Mouse (Mus musculus) WW6 (cell line): ENCODE data around the gene Epha6.

ENCODE experiments used
- DNase-seq: peaks from one replicate; pipeline ENCODE4 v3.0.0-alpha.2; 2013; ENCODE audit warnings: low read depth, low spot score

Gene Epha6

DNA sequence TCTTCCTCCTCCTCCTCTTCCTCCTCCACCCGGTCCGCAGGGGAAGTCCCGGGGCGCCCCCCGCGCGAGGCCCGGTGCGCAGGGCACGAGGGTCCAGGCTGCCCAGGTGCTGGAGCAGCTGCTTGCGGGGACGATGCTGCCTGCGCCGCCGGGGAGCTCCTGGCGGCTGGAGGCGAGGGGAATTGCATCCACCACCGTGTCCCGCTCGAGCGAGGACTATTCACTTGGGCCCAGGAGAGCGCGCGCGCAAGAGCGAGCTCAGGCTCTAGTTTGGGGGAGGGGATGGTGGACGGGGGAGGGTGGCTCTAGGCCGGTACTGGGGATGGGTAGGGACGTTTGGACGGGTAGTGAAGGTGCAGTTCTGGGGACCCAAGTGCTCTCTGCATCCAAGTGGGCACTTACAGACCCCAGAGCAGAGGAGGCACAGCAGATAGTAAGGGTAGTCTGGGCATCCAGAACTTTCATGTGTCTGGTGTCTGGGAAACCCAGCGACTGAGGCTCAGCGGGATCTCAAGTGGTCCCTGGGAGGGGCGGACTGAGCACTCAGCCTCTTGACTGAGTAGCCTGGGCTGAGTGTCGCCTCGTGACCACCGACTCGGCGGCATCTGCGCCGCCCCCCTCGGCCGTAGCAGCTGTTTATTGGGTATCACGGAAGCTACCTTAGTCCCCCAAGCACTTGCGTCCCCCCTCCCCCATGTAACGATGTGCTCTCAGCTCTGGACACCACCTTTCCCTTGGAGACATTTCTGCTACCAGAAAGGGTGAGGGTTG is at the start of gene Epha6:
Epha6 (minus strand) TSS at position 471 of the 771 bp plus-strand sequence.
- no peak for DNase-seq

GRCm38 (mm10) chr16:60651716-60652115 is 46.4 kb upstream of the Epha6 start:
- no peak for DNase-seq

DNA sequence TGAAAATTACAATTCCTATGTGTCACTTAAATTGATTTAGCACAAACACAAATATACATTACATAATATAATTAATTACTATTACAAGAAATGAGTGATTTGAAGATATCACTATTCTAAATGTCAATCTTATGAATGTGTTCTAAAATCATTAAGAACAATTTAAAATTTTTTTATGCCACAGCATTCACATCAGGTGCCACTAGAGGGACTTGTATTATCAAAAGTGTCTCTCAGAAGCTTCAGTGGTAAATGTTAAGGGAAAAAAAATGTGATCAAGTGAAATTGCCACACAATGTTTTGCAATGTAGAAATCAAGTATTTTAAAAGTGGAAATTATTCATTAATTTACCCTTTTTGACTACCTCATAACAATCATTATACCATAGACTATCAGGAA is 22.8 kb upstream of the Epha6 start:
- no peak for DNase-seq

- DNase-seq, result no peak
These were observed 677 bp upstream of the Epha6 start for GRCm38 (mm10) chr16:60605832-60606583.

DNA sequence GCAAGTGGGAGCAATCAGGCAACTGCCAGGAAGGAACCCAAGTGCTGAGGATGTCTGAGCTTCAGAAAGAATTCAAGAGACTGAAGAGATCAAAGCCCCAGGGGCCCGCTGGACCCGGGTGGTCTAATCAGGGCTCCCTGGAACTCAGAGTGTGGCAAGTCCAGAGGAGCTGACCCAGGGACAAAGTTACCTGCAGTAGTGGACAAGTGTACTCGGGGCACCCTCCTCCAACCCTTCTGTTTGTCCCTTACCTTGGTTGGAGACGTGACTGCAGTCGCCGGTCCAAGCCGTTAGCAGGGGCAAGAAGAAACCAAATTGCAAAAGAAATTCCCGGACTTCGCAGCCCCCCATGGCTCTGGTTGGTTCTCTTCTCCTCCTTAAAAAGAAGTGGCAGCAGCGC is 718 bp downstream of the Epha6 start:
- no peak for DNase-seq

DNA sequence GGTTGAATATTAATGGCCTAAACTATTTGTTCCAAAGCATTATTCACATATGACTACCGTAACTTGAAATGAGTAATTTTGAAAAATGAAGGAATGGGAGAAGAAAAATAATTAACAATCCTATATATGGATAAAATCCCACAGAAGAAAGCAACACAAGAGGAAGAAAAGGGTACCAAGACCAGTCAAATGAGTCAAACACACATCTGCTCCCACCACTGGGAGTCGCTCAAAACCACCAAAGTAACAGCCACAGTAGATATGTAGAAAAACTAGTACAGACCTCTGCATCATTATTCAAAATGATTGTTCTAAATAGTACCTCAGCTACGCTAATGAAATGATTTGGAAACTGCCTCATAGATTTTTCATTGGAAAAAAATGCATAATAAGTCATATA is 20.0 kb downstream of the Epha6 start:
- DNase-seq, result no peak

DNA sequence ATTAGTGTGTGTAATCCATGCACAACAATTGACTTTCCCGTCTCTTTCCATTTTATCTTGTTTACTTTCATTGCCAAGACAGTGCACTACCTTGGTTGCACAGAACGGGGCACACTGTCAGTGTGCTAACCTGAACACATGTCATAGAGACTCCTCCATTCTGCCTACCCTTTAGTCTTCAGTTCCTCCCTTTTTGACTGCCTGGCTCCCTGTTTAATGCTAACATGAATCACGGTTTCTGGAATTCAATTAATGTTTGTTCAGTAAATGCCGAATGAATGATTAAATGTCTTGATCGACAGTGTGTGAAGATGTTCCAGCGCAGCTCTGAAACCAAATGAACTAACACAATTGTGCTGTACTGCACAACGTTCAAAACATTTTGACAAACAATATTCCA is 20.6 kb downstream of the Epha6 start:
- no peak for DNase-seq

DNA sequence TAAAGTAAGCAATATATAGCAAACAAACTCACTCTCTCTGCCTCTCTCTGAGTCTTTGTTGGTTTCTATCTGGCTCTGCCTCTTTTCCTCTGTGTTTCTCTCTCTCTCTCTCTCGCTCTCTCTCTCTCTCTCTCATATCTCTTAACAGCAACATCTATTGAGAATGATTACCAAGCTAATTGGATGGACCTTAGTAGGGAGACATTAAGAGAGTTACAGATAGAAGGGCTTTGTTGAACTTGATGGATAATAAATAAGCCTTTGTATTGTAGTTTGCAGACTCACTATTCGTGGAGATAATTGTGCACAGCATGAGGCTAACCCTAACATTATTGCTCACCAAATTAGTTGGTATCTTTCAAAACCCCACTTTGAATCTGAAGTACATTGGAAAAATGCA is 34.8 kb downstream of the Epha6 start:
- no peak for DNase-seq

- no peak for DNase-seq
These were observed 60.9 kb downstream of the Epha6 start for GRCm38 (mm10) chr16:60544385-60544784.

GRCm38 (mm10) chr16:60538233-60538632 is 67.1 kb downstream of the Epha6 start:
- DNase-seq, result no peak

DNA sequence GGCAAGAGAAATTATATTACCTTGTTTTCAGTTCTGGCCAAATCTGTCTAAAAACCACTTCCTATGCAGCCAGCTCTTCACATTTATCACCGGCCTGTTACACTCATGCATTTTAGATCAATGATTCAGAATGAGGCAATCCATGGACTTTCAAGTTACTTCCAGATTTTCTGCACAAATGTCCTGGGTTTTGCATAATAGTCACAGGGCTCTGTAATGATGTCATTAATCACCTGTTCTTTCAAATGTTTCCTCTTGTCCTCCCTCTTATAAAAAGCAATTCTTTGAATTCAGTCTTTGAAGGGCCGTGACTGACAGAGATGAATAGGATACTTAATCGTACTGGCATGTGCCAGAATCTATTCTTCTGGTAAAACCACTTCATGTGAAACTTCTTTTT is 95.6 kb downstream of the Epha6 start:
- no peak for DNase-seq

DNA sequence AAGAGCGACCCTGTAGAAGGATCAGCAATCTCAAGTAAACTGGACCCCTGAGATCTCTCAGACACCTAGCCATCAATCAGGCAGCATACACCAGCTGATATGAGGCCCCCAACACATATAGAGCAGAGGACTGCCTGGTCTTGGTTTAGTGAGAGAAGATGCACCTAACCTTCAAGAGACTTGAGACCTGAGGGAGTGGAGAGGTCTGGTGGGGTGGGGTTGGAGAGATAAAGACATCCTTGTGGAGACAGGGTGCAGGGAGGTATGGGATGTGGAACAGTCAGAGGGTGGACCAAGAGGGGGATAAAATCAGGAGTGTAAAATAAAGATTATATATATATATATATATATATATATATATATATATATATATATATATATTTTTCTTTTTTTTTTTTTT is 105.8 kb downstream of the Epha6 start:
- no peak for DNase-seq

DNA sequence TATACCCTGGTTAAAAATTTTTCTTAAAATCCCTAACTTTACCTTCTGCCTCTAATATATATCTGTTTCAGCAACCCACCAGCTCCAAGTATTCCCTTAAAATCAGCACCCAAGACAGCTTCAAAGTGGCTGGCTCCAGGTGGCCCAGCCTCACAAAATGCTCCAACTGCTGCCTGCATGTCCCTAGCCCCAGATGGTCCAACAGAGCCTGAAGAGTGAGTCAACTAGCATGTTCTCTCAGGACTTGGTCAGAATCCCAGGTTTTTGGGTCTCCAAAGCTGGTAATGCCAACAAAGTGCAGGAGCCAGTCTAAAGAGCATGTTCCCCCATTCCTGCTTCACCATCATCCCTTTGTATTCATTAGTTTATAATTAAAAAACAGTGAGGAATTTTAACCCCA is 129.6 kb downstream of the Epha6 start:
- DNase-seq, result no peak

DNA sequence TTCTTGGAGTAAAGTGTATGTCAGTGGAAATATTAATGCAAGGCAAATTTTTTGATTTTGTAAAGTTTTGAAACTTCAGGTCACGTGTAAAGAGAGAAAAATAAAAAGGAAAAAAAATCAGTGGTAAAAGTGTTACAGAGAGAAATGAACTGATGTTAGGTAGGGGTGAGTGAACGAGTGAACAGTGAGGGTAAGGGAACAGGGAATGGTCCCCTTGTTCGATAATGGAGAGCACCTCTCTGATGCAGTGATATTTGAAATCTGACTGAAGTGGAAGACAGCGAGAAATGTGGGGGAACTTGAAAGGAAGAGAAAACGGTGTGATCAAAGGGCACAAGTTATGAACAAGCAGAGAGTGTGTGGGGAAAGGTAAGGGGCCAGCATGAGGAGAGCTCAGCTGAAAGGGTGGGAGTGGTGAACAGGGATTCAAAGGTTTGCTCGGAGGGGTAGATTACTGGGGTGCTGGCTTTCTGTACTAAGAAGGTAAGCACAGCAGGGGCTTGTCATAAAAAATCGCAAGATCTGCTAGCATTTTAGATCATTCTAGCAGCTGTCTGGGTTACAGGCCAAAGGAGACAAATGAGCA is 137.0 kb downstream of the Epha6 start:
- DNase-seq, result no peak

- DNase-seq, result peak; percentile 4
These were observed 170.0 kb downstream of the Epha6 start for GRCm38 (mm10) chr16:60435283-60435682.

DNA sequence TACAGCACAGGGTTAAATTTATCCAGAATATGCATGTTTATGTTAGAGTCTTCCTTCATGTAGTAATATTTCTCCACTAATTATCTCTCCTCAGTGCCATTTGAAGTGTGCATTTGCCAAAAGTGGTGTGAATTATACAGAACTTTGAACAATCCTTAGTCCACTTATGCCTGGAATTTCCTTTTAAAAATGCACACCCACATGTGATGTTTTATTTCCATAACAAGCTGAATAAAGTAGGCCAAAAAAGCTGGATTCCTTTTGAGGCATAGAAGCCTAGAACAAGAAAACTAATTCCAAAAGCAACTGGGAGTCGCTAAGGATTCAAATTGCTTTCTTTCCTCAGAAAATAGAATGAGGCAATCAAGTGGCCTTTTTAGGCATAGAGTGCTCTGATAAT is 171.1 kb downstream of the Epha6 start:
- DNase-seq, result no peak

DNA sequence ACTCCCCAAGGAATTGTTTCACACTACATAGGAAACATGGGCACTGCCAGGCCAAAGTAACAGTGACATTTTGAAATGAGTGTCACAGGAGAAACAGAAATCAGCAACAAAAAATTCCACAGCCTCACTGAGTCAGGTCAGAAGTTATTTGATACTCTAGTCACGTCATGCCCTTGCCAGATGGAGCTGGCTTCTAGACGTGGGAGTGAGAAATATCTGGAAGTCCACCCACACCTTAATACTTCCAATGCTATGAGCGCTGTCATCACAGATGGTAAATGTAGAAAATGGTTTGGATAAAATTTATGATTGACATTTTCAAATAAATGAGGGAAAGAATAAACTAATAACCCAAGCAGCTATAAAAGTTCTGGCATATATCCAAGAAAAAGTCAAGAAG is 210.0 kb downstream of the Epha6 start:
- no peak for DNase-seq

- DNase-seq, result no peak
These were observed 212.4 kb downstream of the Epha6 start for GRCm38 (mm10) chr16:60392961-60393360.

DNA sequence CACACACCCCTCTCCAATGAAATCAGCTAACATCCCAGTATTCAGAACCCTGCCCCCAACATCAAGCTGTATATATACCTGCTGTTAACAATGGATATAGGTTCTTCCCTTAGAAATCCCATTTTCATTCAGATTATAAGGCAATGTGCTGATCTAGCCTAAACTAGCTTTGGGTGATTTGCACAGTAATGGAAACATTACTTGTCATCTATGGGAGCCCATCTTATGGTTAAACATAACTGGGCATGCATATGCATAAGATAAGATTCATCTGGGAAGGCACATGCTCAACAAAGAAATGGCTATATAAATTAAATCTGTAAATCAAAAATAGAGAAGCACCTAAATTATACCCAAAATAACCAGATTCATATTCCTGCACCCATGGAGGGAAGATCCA is 230.2 kb downstream of the Epha6 start:
- DNase-seq, result no peak

DNA sequence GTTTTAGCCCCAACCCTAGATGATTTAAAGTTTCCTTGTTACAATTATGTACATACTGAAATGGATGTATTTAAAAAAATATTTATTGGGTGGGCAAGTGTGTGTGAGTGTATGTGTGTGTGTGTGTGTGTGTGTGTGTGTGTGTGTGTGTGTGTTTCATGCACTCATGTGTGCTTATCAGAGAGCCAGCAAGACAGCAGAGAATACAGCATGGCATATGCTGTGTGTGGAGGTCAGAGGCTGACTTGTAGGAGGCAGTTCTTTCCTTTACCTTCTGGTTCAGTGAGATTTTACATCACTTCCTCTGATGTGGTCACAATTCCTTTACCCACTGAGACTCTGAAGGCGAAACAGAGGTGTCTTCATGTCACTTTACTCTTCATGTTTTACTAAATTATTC is 321.4 kb downstream of the Epha6 start:
- no peak for DNase-seq

DNA sequence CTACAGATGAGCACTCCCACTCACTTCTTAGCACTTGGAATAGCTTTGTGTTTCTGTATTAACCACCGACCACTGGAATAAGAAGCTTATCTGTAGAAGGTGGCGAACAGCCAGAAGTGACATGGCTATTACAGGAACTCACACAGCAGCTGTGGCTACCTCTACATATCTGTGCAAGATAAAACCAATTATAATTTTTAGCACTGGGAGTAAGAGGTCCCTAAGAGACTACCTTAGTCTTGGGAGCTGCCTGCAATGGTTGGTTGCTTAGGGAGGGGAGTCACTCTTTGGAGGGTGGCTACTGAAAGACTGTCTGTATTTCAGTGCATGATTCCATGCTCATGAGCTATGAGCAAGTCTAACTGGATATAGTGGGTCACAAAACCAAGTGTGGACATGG is 331.2 kb downstream of the Epha6 start:
- DNase-seq, result no peak

- no peak for DNase-seq
These were observed 338.7 kb downstream of the Epha6 start for GRCm38 (mm10) chr16:60266367-60267351.
